Comparison of ENCODE assay signal across 11 mouse cellular contexts in the genomic region with DNA sequence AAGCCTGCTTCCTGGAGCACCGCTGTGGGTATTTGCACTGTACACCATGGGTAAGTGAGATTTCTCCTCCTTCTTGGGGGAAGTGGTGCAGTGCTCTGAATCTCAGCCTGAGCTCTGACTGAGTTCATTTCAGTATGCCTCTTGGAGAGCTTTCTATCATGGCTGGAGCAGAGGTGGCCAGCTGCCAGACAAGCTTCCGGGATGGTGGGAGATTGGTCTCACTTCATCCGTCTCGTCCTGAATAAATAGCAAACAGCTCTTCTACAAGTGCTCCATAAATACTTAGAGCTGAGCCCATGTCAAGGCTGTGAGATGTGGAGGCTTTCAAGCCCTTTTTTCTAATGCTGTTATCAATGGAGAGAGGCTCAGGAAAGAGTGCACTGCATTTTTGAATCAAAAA.
"Had no signal": no experiment of that assay in that cellular context is flagged by ENCODE, and none has a peak within 500 bp of the region (broad histone marks: within the 10 kb centered on the region; RNA-seq: fewer than 3 reads in every experiment).

No protein-coding gene starts in this region.

- DNase-seq: kidney, adult 8-10 months; right cerebral cortex, adult 18-20 months; thymus, postnatal 4 days had no signal

- H3K9me3 ChIP-seq: limb, embryonic 10.5 days; midbrain, embryonic 13.5 days; neural tube, embryonic 12.5 days had no signal

- H3K4me2 ChIP-seq: hindbrain, embryonic 14.5 days; liver, embryonic 11.5 days; midbrain, embryonic 13.5 days; neural tube, embryonic 12.5 days had no signal

- H3K4me3 ChIP-seq: limb, embryonic 10.5 days; midbrain, embryonic 13.5 days; neural tube, embryonic 12.5 days had no signal

- H3K36me3 ChIP-seq: limb, embryonic 10.5 days; neural tube, embryonic 12.5 days had no signal

- ATAC-seq: intestine, embryonic 16.5 days; midbrain, embryonic 13.5 days had no signal

- H3K27ac ChIP-seq: hindbrain, embryonic 14.5 days; kidney, postnatal 0 days; limb, embryonic 10.5 days; midbrain, embryonic 13.5 days; neural tube, embryonic 12.5 days; stomach, postnatal 0 days had no signal

- H3K9ac ChIP-seq: hindbrain, embryonic 14.5 days; midbrain, embryonic 13.5 days; neural tube, embryonic 12.5 days had no signal
